Mouse (Mus musculus): ENCODE measurements around the gene Ptbp2. TPM values are rescaled to one million over a fixed set of nuclear protein-coding genes. Genes with fewer than 3 reads are reported as not detected.

The Ptbp2 gene
- polyA plus RNA-seq, 1 experiment = 95.6 TPM

DNA sequence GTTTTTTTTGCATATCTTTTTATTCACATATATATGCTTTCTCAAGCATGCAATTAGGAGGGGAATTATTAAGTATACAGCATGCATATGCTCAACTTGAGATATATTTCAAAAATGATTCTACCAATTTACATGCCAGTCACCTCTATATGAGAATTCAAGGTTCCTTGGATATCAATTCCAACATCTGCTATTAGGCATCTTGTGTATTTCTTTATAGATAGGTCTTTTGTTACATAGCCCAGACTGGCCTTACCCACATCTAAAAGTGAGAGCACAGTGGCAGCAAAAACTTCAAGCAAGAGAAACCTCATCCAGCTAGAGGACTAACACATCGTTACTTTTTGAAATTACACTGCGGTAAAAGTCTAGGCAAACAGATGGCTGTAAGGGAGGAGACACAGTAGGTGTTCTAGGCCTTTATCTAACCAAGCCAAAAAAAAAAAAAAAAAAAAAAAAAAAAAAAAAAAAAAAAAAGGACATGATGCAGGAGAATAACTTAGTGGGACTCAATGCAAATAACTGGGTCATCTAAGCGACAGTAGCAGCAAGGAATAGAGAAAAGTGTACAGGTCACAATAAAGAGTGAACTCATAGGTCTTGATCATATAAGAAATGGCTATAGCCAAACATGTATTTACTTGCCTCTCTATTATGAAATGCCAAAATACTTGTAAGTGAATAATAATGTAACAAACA, 34.6 kb downstream of the Ptbp2 start:
- Histone ChIP-seq H3K36me3 (ENCODE audit: control insufficient read depth, insufficient read depth, low read length) (peaks cover 2% of the 10 kb centered on the region; the same call in 1 of the 2 replicates), H3K4me1 (ENCODE audit: control insufficient read depth, insufficient read depth, low read length) (no peaks in the 10 kb centered on the region), H3K27ac (ENCODE audit: control insufficient read depth, insufficient read depth, low read depth, low read length) (no peak overlapping the region), H3K27me3 (ENCODE audit: control insufficient read depth, insufficient read depth, low read length) (no peaks in the 10 kb centered on the region), H3K4me3 (ENCODE audit: control insufficient read depth, low read depth, low read length) (no peak overlapping the region)
- TF ChIP-seq POLR2A (IDR thresholded peaks at IDR 0.05; ENCODE audit: control insufficient read depth, low read depth, low read length) = no peak
- TF ChIP-seq CTCF (IDR thresholded peaks at IDR 0.05; ENCODE audit: control insufficient read depth, insufficient read depth, insufficient replicate concordance, low read depth, low read length) = no peak

- Histone ChIP-seq H3K4me3 (ENCODE audit: control insufficient read depth, low read depth, low read length) (no peak overlapping the region), H3K4me1 (ENCODE audit: control insufficient read depth, insufficient read depth, low read length) (no peaks in the 10 kb centered on the region), H3K27ac (ENCODE audit: control insufficient read depth, insufficient read depth, low read depth, low read length) (no peak overlapping the region), H3K36me3 (ENCODE audit: control insufficient read depth, insufficient read depth, low read length) (peaks cover 2% of the 10 kb centered on the region; the same call in 1 of the 2 replicates), H3K27me3 (ENCODE audit: control insufficient read depth, insufficient read depth, low read length) (no peaks in the 10 kb centered on the region)
- no peak for TF ChIP-seq POLR2A (IDR thresholded peaks at IDR 0.05; ENCODE audit: control insufficient read depth, low read depth, low read length)
- no peak for TF ChIP-seq CTCF (IDR thresholded peaks at IDR 0.05; ENCODE audit: control insufficient read depth, insufficient read depth, insufficient replicate concordance, low read depth, low read length)
Measured at GRCm38 (mm10) chr3:119749140-119749539, 35.1 kb downstream of the Ptbp2 start.

DNA sequence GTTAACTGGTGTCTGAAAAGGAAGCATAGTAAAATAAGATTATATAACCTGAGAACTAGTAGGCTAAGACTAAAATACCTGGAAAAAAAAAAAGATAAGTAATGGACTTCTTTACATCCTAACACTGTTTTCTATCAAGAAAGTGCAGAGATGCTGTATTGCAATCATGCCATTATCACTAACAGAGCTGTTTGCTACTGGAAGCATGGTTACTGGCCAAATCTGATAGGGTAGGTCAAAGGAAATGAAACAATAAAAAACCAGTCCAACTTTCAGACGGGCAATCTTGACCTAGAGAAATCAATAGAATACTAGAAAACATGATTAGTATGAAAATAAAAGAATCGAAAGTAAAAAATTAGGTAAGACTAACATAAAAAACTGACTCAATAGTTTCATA, 37.6 kb downstream of the Ptbp2 start:
- Histone ChIP-seq H3K36me3 (ENCODE audit: control insufficient read depth, insufficient read depth, low read length) (no peaks in the 10 kb centered on the region), H3K27me3 (ENCODE audit: control insufficient read depth, insufficient read depth, low read length) (no peaks in the 10 kb centered on the region), H3K4me1 (ENCODE audit: control insufficient read depth, insufficient read depth, low read length) (no peaks in the 10 kb centered on the region), H3K27ac (ENCODE audit: control insufficient read depth, insufficient read depth, low read depth, low read length) (no peak overlapping the region), H3K4me3 (ENCODE audit: control insufficient read depth, low read depth, low read length) (no peak overlapping the region)
- TF ChIP-seq POLR2A (IDR thresholded peaks at IDR 0.05; ENCODE audit: control insufficient read depth, low read depth, low read length) (no peak), CTCF (IDR thresholded peaks at IDR 0.05; ENCODE audit: control insufficient read depth, insufficient read depth, insufficient replicate concordance, low read depth, low read length) (no peak)

DNA sequence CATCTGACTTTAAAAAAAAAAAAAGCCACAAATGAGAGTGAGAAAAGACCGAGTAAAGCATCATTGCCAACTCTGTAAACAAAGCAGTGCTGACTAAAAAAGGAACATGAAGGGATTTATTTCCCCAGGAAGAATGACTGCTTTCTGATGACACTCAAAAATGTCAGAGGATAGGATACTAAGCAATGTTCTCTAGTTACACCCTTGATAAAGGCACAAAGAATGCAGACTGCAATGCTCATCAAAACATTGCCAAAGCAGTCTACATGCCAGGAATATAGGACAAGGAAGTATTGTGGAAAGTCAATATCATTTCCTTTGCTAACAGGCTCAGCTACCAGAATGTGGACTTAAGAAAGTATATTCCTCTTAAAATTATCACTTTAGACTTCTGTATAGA, 38.5 kb downstream of the Ptbp2 start:
- H3K36me3 ChIP-seq (ENCODE audit: control insufficient read depth, insufficient read depth, low read length) = no peaks in the 10 kb centered on the region
- H3K4me1 ChIP-seq (ENCODE audit: control insufficient read depth, insufficient read depth, low read length) = no peaks in the 10 kb centered on the region
- TF ChIP-seq CTCF (IDR thresholded peaks at IDR 0.05; ENCODE audit: control insufficient read depth, insufficient read depth, insufficient replicate concordance, low read depth, low read length) = no peak
- TF ChIP-seq POLR2A (IDR thresholded peaks at IDR 0.05; ENCODE audit: control insufficient read depth, low read depth, low read length) = no peak

GRCm38 (mm10) chr3:119729863-119730262, 54.4 kb downstream of the Ptbp2 start:
- no peak for TF ChIP-seq CTCF (IDR thresholded peaks at IDR 0.05; ENCODE audit: control insufficient read depth, insufficient read depth, insufficient replicate concordance, low read depth, low read length)
- no peak for TF ChIP-seq POLR2A (IDR thresholded peaks at IDR 0.05; ENCODE audit: control insufficient read depth, low read depth, low read length)
- Histone ChIP-seq H3K36me3 (ENCODE audit: control insufficient read depth, insufficient read depth, low read length) (peaks cover 2% of the 10 kb centered on the region), H3K4me1 (ENCODE audit: control insufficient read depth, insufficient read depth, low read length) (no peaks in the 10 kb centered on the region), H3K27ac (ENCODE audit: control insufficient read depth, insufficient read depth, low read depth, low read length) (no peak overlapping the region), H3K4me3 (ENCODE audit: control insufficient read depth, low read depth, low read length) (no peak overlapping the region), H3K27me3 (ENCODE audit: control insufficient read depth, insufficient read depth, low read length) (no peaks in the 10 kb centered on the region)

More for the DNA sequence above, 38.5 kb downstream of the Ptbp2 start:
- Histone ChIP-seq H3K4me3 (ENCODE audit: control insufficient read depth, low read depth, low read length) (no peak overlapping the region), H3K27ac (ENCODE audit: control insufficient read depth, insufficient read depth, low read depth, low read length) (no peak overlapping the region), H3K27me3 (ENCODE audit: control insufficient read depth, insufficient read depth, low read length) (no peaks in the 10 kb centered on the region)

DNA sequence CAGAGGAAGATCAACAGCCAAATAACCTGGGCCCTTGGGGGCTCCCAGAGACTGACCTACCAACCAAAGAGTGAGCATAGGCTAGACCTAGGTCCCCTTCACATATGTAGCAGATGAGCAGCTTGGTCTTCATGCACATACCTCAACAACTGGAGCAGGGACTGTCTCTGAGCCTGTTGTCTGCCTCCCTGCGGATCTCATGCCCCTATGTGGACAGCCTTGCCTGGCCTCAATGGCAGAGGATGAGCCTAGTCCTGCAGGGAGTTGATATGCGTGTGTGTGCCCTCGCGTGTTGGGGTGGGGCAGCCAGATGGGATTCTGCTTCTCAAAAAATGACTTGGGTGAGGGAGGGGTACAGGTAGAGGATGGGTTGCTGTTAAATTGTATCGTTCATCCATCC, 72.2 kb downstream of the Ptbp2 start:
- no peak overlapping the region for H3K4me3 ChIP-seq (ENCODE audit: control insufficient read depth, low read depth, low read length)
- H3K36me3 ChIP-seq (ENCODE audit: control insufficient read depth, insufficient read depth, low read length) = no peaks in the 10 kb centered on the region
- no peaks in the 10 kb centered on the region for H3K27me3 ChIP-seq (ENCODE audit: control insufficient read depth, insufficient read depth, low read length)
- TF ChIP-seq CTCF (IDR thresholded peaks at IDR 0.05; ENCODE audit: control insufficient read depth, insufficient read depth, insufficient replicate concordance, low read depth, low read length) (no peak), POLR2A (IDR thresholded peaks at IDR 0.05; ENCODE audit: control insufficient read depth, low read depth, low read length) (no peak)
- H3K27ac ChIP-seq (ENCODE audit: control insufficient read depth, insufficient read depth, low read depth, low read length) = no peak overlapping the region
- H3K4me1 ChIP-seq (ENCODE audit: control insufficient read depth, insufficient read depth, low read length) = no peaks in the 10 kb centered on the region

DNA sequence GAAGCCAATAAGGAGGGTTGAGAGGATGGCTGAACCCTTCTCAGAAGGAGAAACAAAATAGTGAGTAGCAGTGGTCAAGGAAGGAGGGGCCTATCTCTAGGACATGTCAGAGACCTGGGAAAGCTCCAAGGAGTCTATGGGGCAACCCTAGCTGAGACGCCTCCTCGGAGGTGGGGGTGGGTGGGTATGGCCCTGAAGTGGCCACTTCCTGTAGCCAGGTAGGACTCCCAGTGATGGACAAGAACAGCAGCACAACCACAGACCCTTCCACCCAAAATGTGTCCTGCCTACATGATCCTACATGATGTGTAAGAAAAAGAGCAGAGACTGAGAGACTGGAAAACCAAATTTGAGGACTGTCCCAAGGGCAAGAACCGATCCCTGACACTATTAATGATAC, 72.8 kb downstream of the Ptbp2 start:
- H3K36me3 ChIP-seq (ENCODE audit: control insufficient read depth, insufficient read depth, low read length) = no peaks in the 10 kb centered on the region
- no peaks in the 10 kb centered on the region for H3K4me1 ChIP-seq (ENCODE audit: control insufficient read depth, insufficient read depth, low read length)
- H3K27me3 ChIP-seq (ENCODE audit: control insufficient read depth, insufficient read depth, low read length) = no peaks in the 10 kb centered on the region
- TF ChIP-seq CTCF (IDR thresholded peaks at IDR 0.05; ENCODE audit: control insufficient read depth, insufficient read depth, insufficient replicate concordance, low read depth, low read length) (no peak), POLR2A (IDR thresholded peaks at IDR 0.05; ENCODE audit: control insufficient read depth, low read depth, low read length) (no peak)
- no peak overlapping the region for H3K27ac ChIP-seq (ENCODE audit: control insufficient read depth, insufficient read depth, low read depth, low read length)
- no peak overlapping the region for H3K4me3 ChIP-seq (ENCODE audit: control insufficient read depth, low read depth, low read length)

Measured in testis, adult 2 months (tissue).